Mouse (Mus musculus) CD4-positive, CD25-positive, alpha-beta regulatory T cell (primary cell): ENCODE data around the gene Magee2. TPM values are rescaled to one million over a fixed set of nuclear protein-coding genes. Genes with fewer than 3 reads are reported as not detected.

Source experiments
- polyA plus RNA-seq: library from polyadenylated mRNA; unstranded; fragments of 100-300 nt; shearing (Covaris generic); gene quantifications from one replicate; pipeline ENCODE4 v1.2.1, GENCODE M21; 2017

The Magee2 gene
- not detected for polyA plus RNA-seq

GRCm38 (mm10) chrX:104856751-104857341, at the start of gene Magee2:
Gene Magee2 (minus strand): TSS chrX:104857267.

Other genes starting within 250 kb of the Magee2 start
- 20.6 TPM for gene Zdhhc15, start 186.2 kb downstream of the Magee2 start, polyA plus RNA-seq
- gene Pbdc1, start 222.5 kb upstream of the Magee2 start, polyA plus RNA-seq, result 30.9 TPM